Mouse (Mus musculus): Measurements from ENCODE around the gene Olfr1061.
"Not testable (repeated sequence)": the region's sequence is repeated elsewhere in the genome, so short reads cannot be mapped to it uniquely, and the experiment has no call there.

Olfr1061 gene

GRCm38 (mm10) chr2:86413950-86414349 lies at the start of gene Olfr1061:
Gene Olfr1061 (minus strand): TSS chr2:86414050.
- DNase-seq (ENCODE audit: low spot score), result no peak

GRCm38 (mm10) chr2:86460434-86460833 lies 46.6 kb upstream of the Olfr1061 start:
- no peak for DNase-seq (ENCODE audit: low spot score)

- DNase-seq (ENCODE audit: low spot score), result no peak
Observed at GRCm38 (mm10) chr2:86456169-86456568, 42.3 kb upstream of the Olfr1061 start, which contains the start of gene Olfr1066. Gene Olfr1066 (minus strand): TSS chr2:86456269.

- not testable (repeated sequence) for DNase-seq (ENCODE audit: low spot score)
Observed at GRCm38 (mm10) chr2:86450491-86450890, 36.6 kb upstream of the Olfr1061 start, which contains the start of gene Olfr1065. Gene Olfr1065 (minus strand): TSS chr2:86450591.

GRCm38 (mm10) chr2:86442101-86442500 lies 28.3 kb upstream of the Olfr1061 start:
- DNase-seq (ENCODE audit: low spot score), result not testable (repeated sequence)

- DNase-seq (ENCODE audit: low spot score), result not testable (repeated sequence)
Observed at GRCm38 (mm10) chr2:86428511-86428910, 14.7 kb upstream of the Olfr1061 start.

GRCm38 (mm10) chr2:86426649-86427048 lies 12.8 kb upstream of the Olfr1061 start, which contains the start of gene Olfr1062:
Gene Olfr1062 (minus strand): TSS chr2:86426749.
- not testable (repeated sequence) for DNase-seq (ENCODE audit: low spot score)

- DNase-seq (ENCODE audit: low spot score), result no peak
Observed at GRCm38 (mm10) chr2:86395114-86395513, 18.7 kb downstream of the Olfr1061 start.

- DNase-seq (ENCODE audit: low spot score), result not testable (repeated sequence)
Observed at GRCm38 (mm10) chr2:86388461-86388860, 25.4 kb downstream of the Olfr1061 start, which contains the start of gene Olfr1058. Gene Olfr1058 (minus strand): TSS chr2:86388561.

GRCm38 (mm10) chr2:86378293-86378692 lies 35.6 kb downstream of the Olfr1061 start, which contains the start of gene Olfr1057:
Gene Olfr1057 (minus strand): TSS chr2:86378393.
- DNase-seq (ENCODE audit: low spot score), result no peak

- DNase-seq (ENCODE audit: low spot score), result not testable (repeated sequence)
Observed at GRCm38 (mm10) chr2:86366342-86366741, 47.5 kb downstream of the Olfr1061 start.

Data from MN1 (cell line).